Mouse (Mus musculus) cerebellum, adult 2 months (tissue): Measurements from ENCODE around the gene Ntan1.

Source experiments
- CTCF ChIP-seq: fragments of 200-500 bp; IDR thresholded peaks from 2 replicates; pipeline ENCODE4 v1.5.1; 2011; ENCODE audit warnings: low read depth, mild to moderate bottlenecking, control low read depth, low read length, moderate library complexity, borderline replicate concordance; ENCODE audit not compliant: insufficient read depth
- POLR2A ChIP-seq: fragments of 200-500 bp; IDR thresholded peaks from 2 replicates; pipeline ENCODE4 v1.6.1; 2011; ENCODE audit warnings: low read length, control low read depth, borderline replicate concordance; ENCODE audit not compliant: insufficient read depth

GRCm38 (mm10) chr16:13801231-13801630 lies 17.4 kb upstream of the Ntan1 start:
- TF ChIP-seq CTCF (no peak), POLR2A (no peak)
